Mouse (Mus musculus) forebrain, embryonic 16.5 days (tissue): ENCODE data around the gene Arhgef9. TPM values are rescaled to one million over a fixed set of nuclear protein-coding genes. Genes with fewer than 3 reads are reported as not detected.

Experiments
- ATAC-seq: fragments of 200-750 bp; cut with Nextera tagmentation; 2 replicates; pipeline ENCODE4 v1.8.0; 2017; ENCODE audit warnings: mild to moderate bottlenecking, moderate library complexity
- H3K27ac ChIP-seq: fragments of 300-500 bp; sonication (generic); 2 replicates; pipeline ENCODE4 v1.5.1; 2014; ENCODE audit warnings: low read length, control low read depth
- H3K27me3 ChIP-seq: fragments of 300-500 bp; sonication (generic); replicated peaks from 2 replicates; pipeline ENCODE4 v1.6.1; 2014; ENCODE audit warnings: low read length; ENCODE audit not compliant: control insufficient read depth, insufficient read depth
- H3K36me3 ChIP-seq: fragments of 300-500 bp; sonication (generic); 2 replicates; pipeline ENCODE4 v1.6.1; 2014; ENCODE audit not compliant: control insufficient read depth, insufficient read depth
- H3K4me1 ChIP-seq: fragments of 300-500 bp; sonication (generic); replicated peaks from 2 replicates; pipeline ENCODE4 v1.6.1; 2014; ENCODE audit warnings: low read length; ENCODE audit not compliant: control insufficient read depth, insufficient read depth
- H3K4me2 ChIP-seq: fragments of 300-500 bp; sonication (generic); 2 replicates; pipeline ENCODE4 v1.6.1; 2014; ENCODE audit warnings: mild to moderate bottlenecking, low read length, control low read depth
- H3K4me3 ChIP-seq: fragments of 300-500 bp; sonication (generic); replicated peaks from 2 replicates; pipeline ENCODE4 v1.5.1; 2014; ENCODE audit warnings: mild to moderate bottlenecking, low read length, control low read depth
- H3K9ac ChIP-seq: fragments of 300-500 bp; sonication (generic); replicated peaks from 2 replicates; pipeline ENCODE4 v1.6.1; 2014; ENCODE audit warnings: low read depth, low read length, control low read depth
- H3K9me3 ChIP-seq: fragments of 300-500 bp; sonication (generic); 2 replicates; pipeline ENCODE4 v1.6.1; 2016; ENCODE audit warnings: low read length; ENCODE audit not compliant: control insufficient read depth
- WGBS: fragments of 180-500 bp; shearing (Covaris S2); extraction: QIAGEN DNeasy Blood & Tissue Kit; methylation state at CpG from one replicate; pipeline ENCODE4 v1.1.7; 2014; 5-methylcytosine and 5-hydroxymethylcytosine counted together
- polyA plus RNA-seq: library from polyadenylated mRNA; unstranded; fragments of >200 nt; fragmentation: Nextera tagmentation; extraction: Ambion mirVana; gene quantifications from 2 replicates; pipeline ENCODE4 v1.2.1, GENCODE M21; 2015

Arhgef9 gene
- 43.8 and 45.5 TPM in 2 replicates for polyA plus RNA-seq

GRCm38 (mm10) chrX:95196104-95196919 lies at the start of gene Arhgef9:
Gene Arhgef9, minus strand, starts transcription at chrX:95196856.
- 13% methylated on average over 21 of the region's 24 CpGs for WGBS
- Histone ChIP-seq H3K27me3 (no peaks in the 10 kb centered on the region), H3K27ac (peak within 1 kb of the TSS; percentile 50), H3K9ac (peak within 1 kb of the TSS; percentile 57), H3K4me3 (peak within 1 kb of the TSS; percentile 52), H3K4me2 (peak within 1 kb of the TSS; percentile 54), H3K9me3 (no peaks in the 10 kb centered on the region), H3K36me3 (no peaks in the 10 kb centered on the region), H3K4me1 (0 out of 2 replicates have a peak, but pooled peaks cover 4% of the 10 kb centered on the region)
- ATAC-seq, result peak; percentile 85

- no peaks in the 10 kb centered on the region for H3K36me3 ChIP-seq
- no peaks in the 10 kb centered on the region for H3K4me1 ChIP-seq
- H3K9me3 ChIP-seq, result no peaks in the 10 kb centered on the region
- no peak overlapping the region for H3K27ac ChIP-seq
- no peak overlapping the region for H3K9ac ChIP-seq
- no peaks in the 10 kb centered on the region for H3K27me3 ChIP-seq
- no peak overlapping the region for H3K4me2 ChIP-seq
- H3K4me3 ChIP-seq, result no peak overlapping the region
- ATAC-seq, result peak; percentile 63
Measured at GRCm38 (mm10) chrX:95238896-95239295, 42.2 kb upstream of the Arhgef9 start.

GRCm38 (mm10) chrX:95195363-95196103 lies 1.1 kb downstream of the Arhgef9 start:
- 48% methylated on average over 3 of the region's 3 CpGs for WGBS
- peak; percentile 34 for ATAC-seq

GRCm38 (mm10) chrX:95175978-95176377 lies 20.7 kb downstream of the Arhgef9 start:
- Histone ChIP-seq H3K4me1 (no peaks in the 10 kb centered on the region), H3K27me3 (no peaks in the 10 kb centered on the region), H3K4me3 (no peak overlapping the region), H3K9ac (no peak overlapping the region), H3K4me2 (no peak overlapping the region), H3K36me3 (no peaks in the 10 kb centered on the region), H3K27ac (no peak overlapping the region), H3K9me3 (no peaks in the 10 kb centered on the region)
- WGBS, result 13% methylated on average over 3 of the region's 3 CpGs
- no peak for ATAC-seq

More at GRCm38 (mm10) chrX:95195363-95196103, 1.1 kb downstream of the Arhgef9 start:
- Histone ChIP-seq H3K36me3 (no peaks in the 10 kb centered on the region), H3K4me2 (peak overlapping the region; percentile 54), H3K9ac (peak overlapping the region; percentile 57), H3K4me1 (0 out of 2 replicates have a peak, but pooled peaks cover 4% of the 10 kb centered on the region), H3K27me3 (no peaks in the 10 kb centered on the region), H3K9me3 (no peaks in the 10 kb centered on the region), H3K4me3 (peak overlapping the region; percentile 52), H3K27ac (peak overlapping the region; percentile 50)

GRCm38 (mm10) chrX:95166317-95166716 lies 30.3 kb downstream of the Arhgef9 start:
- no peaks in the 10 kb centered on the region for H3K9me3 ChIP-seq
- no peaks in the 10 kb centered on the region for H3K36me3 ChIP-seq
- peak overlapping the region; percentile 66 for H3K4me2 ChIP-seq
- H3K9ac ChIP-seq, result peak overlapping the region; percentile 68
- WGBS, result 18% methylated on average over 16 of the region's 16 CpGs
- H3K4me1 ChIP-seq, result peaks cover 7% of the 10 kb centered on the region
- peak overlapping the region; percentile 86 for H3K27ac ChIP-seq
- no peaks in the 10 kb centered on the region for H3K27me3 ChIP-seq
- H3K4me3 ChIP-seq, result peak overlapping the region; percentile 48
- ATAC-seq, result peak; percentile 100

- Histone ChIP-seq H3K9ac (peak overlapping the region; percentile 68), H3K9me3 (no peaks in the 10 kb centered on the region), H3K36me3 (no peaks in the 10 kb centered on the region), H3K27ac (peak overlapping the region; percentile 86), H3K27me3 (no peaks in the 10 kb centered on the region), H3K4me1 (peaks cover 7% of the 10 kb centered on the region), H3K4me2 (peak overlapping the region; percentile 66), H3K4me3 (peak overlapping the region; percentile 48)
- 23% methylated on average over 9 of the region's 9 CpGs for WGBS
- peak; percentile 41 for ATAC-seq
Measured at GRCm38 (mm10) chrX:95165671-95166127, 31.0 kb downstream of the Arhgef9 start.

GRCm38 (mm10) chrX:95164140-95164539 lies 32.5 kb downstream of the Arhgef9 start:
- Histone ChIP-seq H3K4me1 (peaks cover 7% of the 10 kb centered on the region), H3K36me3 (no peaks in the 10 kb centered on the region), H3K27me3 (no peaks in the 10 kb centered on the region), H3K9ac (no peak overlapping the region), H3K27ac (no peak overlapping the region), H3K9me3 (no peaks in the 10 kb centered on the region), H3K4me2 (peak overlapping the region; percentile 66), H3K4me3 (peak overlapping the region; percentile 2)
- 34% methylated on average over 6 of the region's 6 CpGs for WGBS
- ATAC-seq, result no peak

GRCm38 (mm10) chrX:95163452-95163851 lies 33.2 kb downstream of the Arhgef9 start:
- H3K27ac ChIP-seq, result no peak overlapping the region
- peak overlapping the region; percentile 66 for H3K4me2 ChIP-seq
- no peak overlapping the region for H3K4me3 ChIP-seq
- H3K36me3 ChIP-seq, result no peaks in the 10 kb centered on the region
- H3K4me1 ChIP-seq, result peaks cover 7% of the 10 kb centered on the region
- no peak overlapping the region for H3K9ac ChIP-seq
- no peaks in the 10 kb centered on the region for H3K27me3 ChIP-seq
- no peak for ATAC-seq
- no peaks in the 10 kb centered on the region for H3K9me3 ChIP-seq

- Histone ChIP-seq H3K9me3 (no peaks in the 10 kb centered on the region), H3K9ac (no peak overlapping the region), H3K27me3 (no peaks in the 10 kb centered on the region), H3K4me1 (0 out of 2 replicates have a peak, but pooled peaks cover 5% of the 10 kb centered on the region), H3K4me3 (no peak overlapping the region), H3K36me3 (no peaks in the 10 kb centered on the region), H3K27ac (no peak overlapping the region), H3K4me2 (no peak overlapping the region)
- WGBS, result 36% methylated on average over 9 of the region's 9 CpGs
- peak; percentile 57; the same call in 1 of the 2 replicates for ATAC-seq
Measured at GRCm38 (mm10) chrX:95156833-95157386, 39.7 kb downstream of the Arhgef9 start.
